Mouse (Mus musculus) retina, postnatal 1 day (tissue): ENCODE data around the gene Rrad.
"Not testable (repeated sequence)": the region's sequence is repeated elsewhere in the genome, so short reads cannot be mapped to it uniquely, and the experiment has no call there.

Source experiments
- DNase-seq: peaks from one replicate; pipeline ENCODE4 v3.0.0-alpha.2; 2012

Gene Rrad

DNA sequence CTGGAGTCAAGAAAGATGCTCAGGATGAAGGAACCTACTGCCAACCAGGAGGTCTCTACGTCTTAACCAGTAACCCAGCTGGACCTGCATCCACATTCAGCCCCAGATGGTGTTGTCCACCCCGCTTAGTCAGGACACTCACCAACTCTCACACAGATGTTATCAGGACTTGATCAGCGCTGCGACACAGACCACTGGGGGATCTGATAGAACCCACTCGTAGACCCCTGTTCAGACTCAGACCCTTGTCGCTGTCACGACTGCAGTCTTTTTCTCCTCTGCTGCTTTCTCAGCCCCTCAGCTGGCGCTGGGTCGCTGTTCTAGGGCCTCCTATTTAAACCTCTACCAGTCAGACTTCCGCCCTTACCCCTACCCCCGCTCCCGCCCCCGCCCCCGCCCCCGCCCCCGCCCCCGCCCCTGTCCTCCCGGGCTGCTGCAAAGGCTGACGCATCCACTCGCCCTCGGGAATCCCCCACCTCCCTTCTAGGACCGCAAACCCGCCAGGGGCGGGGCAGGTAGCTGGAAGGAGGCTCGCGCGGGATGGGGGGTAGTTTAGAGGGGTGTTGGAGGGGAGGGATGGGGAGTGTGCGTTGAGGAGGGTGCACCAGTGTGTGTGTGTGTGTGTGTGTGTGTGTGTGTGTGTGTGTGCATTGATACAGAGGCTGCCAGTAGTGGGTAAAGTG lies at the start of gene Rrad:
Gene Rrad, minus strand, starts transcription at position 347 of the 683 bp plus-strand sequence.
- peak; percentile 77 for DNase-seq

DNA sequence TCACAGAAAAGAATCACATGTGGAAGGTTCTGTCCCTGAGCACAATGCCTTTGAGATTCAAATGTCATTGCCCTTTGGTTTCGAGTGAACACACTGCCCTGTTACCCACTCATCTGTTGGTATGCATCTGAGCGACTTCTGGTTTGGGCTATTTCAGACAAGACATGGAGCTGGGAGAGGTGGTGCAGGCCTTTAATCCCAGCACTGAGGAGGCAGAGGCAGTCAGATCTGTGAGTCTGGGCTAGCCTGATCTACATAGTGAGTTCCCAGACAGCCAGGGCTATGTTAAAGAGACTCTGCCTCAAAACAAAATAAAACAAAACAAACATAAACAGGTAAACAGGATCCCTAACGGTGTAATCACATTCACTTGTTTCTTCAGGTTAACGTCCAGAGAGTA lies 24.5 kb upstream of the Rrad start:
- DNase-seq: no peak

DNA sequence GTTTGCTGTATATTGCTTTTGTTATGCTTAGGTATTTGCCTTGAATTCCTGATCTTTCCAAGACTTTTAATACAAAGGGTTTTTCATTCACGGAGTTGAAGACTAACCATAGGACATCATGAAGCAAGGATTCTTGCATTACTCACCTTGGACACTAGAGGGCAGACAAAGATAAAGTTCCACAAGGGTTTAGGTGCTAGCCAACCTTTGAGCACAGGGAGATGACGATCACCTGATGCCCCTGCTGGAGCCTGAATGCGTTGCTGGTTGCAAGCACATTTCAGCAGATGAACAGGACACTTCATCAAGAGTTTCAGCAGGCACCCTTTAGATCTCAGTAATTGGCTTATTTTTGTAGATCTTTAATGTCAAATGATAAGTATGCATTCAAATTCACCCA lies 23.9 kb upstream of the Rrad start:
- peak; percentile 91 for DNase-seq

DNA sequence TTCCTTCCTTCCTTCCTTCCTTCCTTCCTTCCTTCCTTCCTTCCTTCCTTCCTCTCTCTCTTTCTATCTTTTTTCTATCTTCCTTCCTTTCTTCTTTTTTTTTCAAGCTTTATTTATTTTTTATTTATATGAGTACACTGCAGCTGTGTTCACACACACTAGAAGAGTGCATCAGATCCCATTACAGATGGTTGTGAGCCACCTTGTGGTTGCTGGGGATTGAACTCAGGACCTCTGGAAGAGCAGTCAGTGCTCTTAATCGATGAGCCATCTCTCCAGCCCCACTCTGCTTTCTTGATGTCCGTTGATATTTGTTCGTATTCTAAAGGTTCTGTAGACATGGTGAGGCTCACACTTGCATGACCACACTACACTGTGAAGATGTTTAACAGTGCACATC lies 13.1 kb upstream of the Rrad start:
- not testable (repeated sequence) for DNase-seq

DNA sequence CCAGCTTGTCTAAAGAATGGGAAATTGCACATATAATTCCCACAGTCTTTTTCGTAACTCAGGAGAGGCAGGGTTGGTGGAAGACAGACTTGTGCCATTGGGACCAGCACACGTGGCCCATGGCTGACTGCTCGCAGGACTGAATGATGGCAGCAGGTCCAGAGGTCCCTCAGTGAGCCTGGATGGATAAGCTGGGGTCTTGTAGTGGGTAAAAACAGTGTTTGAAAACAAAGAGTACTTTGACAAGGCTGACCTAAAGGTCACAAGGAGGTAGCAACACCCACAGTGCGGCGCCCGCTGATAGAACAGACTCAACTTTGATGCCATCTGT lies 11.2 kb upstream of the Rrad start:
- no peak for DNase-seq

DNA sequence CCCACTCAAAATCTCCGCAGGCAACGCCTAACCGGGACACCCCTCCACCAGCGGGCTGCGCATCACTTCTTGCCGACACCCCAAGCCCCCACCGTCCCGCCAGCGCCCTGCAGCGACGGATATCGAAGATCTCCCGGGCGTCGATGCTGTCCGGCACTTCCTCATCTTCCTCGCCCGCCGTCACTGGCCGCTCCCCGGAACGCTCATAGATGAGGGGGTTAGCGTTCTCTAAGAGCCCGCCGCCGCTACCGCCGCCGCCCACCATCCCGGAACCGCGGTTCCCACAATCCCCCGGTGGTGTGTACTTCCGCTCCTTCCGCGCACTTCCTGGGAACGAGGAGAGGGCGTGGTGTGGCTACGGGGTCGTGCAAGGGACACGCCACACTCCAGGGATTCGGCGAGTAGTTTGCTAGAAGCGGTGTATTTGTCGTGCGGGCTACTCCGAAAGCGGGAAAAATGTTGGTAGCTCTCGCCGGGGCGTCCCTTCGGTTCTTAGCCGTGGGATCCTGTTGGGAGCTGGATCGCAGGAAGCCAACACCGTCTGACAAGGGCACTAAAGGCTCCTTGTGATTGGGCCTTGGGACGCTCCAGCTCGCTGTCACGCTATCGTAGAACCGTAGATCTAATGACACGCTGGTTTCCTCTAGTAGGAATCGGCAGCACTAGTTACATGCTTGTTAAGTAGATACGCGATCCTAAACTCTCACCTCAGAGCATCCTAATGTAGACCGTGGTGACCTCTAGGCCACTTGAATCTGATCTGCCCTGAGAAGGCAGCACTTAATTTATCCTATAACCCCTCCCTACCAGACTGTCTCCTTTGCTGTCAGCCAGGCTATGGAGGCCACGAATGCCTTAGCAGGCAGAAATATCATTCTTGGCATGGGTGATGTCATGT lies 10.5 kb upstream of the Rrad start, which contains the start of gene Ciao2b:
Gene Ciao2b, minus strand, starts transcription at position 540 of the 898 bp plus-strand sequence.
- peak; percentile 95 for DNase-seq

DNA sequence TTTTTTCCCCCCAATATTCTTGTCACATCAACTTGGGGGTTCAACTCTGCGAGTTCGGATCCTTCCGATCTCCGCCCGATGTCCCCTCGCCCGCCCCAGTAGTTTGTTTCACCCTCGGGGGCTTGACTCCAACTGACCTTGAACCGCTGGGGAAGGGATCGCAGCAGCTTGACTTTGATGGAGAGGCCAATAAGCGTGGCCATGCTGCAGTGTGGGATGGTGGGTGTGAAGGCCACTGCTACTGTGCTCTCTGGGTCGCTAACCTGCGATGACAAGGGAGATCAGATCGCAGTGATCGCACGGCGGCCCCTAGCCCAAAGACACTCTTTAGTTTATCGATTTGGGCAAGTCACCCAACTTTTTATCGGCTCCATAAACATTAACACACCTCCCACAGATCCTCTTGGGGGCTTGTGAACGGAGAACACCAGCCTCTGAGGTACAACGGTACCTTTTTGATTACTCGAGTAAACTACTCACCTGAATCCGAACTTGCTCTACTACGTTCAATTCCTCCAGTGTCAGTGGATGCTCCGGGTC lies 9.8 kb upstream of the Rrad start:
- DNase-seq: no peak

DNA sequence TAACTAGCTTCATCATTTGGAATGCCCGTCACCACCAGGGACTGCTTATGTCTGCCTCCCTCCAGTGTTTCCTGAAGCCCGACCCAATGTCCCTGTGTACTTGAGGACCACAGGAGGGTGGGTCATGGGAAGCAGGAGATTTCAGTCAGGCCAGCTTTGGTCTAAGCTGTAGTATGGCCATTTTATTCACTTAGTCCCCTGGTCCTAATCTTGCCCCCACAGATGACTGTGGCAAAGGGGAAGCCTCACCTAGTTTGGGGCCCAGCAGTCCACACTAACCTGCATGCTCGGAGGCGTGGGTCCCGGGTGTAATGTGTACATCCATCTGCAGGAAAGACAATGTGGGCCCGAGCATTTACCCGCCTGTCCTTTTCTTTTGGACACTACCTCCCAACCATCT lies 9.1 kb upstream of the Rrad start:
- DNase-seq: no peak

DNA sequence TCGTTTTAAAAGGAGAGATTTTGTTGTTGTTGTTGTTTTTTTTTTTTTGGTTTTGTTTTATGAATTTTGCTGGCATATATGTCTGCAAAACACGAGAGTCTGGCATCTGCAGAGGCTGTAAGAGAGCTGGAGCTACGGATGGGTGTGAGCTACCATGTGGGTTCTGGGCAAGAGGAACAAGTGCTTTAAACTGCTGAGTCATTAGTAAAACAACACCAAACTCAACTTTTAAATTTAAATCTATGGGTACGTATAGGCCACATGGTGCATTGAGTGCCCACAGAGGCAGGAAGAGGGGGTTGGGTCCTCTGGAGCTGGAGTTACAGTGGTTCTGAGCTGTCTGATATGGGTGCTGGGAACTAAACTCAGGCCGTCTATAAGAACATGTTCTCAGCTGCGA lies 6.9 kb upstream of the Rrad start:
- no peak for DNase-seq

DNA sequence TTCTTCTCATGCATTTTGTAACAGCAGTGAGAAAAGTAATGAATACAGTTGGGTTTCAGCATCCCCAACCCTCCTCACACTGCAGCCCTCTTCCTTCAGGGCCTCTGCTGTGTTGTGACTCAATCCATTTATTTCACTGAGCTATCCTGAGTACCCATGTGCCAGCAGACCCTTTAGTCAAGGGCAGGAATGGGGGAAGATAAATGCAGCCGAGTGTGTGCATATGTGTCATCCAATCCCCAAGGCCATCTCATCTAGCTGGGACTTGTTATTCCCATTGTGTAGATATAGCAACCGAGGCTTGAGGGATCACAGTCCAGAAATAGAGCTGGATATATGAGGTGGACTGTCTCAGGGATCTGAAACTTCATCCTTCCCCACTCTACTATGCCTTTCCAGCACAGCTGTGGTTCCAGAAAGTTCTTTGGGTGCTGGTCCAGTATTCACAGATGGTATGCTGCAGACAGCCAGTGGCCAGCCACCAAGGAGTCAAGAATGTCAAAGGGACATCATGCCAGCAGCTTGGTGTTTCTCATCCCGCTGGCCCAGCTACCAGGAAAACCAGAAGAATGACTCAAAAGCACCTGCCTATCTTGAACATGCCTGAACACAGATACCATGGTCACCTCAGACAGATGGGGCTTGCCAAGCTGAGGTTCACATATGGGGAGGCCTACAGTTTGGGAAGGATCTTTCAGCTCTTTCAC lies 4.0 kb upstream of the Rrad start:
- no peak for DNase-seq

DNA sequence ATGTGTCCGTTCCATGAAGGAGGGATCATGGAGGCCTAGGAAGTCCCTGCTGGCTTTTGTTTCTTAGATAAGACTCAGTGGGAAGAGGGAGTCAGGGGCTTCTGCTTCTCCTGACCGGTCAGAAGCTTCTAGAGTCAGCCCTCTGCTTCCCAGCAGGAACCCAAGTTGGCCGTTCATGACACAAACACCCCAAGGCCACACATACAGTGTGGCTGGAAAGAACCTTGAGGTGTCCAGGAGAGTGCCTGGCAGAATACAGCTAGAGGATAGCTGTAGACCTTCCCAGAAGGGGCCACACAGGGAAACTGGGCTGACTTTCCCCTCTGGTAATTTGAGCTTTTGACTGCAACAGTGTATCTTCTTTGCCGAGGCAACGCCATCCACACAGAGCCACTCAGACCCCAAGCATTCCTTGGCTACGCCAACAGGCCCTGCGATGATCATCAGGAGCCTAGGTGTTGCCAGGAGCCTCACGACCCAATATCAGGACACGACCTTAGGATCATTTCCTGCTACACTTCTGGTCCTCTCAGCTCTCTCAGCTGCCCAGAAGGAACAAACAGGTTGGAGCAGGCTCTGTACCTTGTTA lies 2.1 kb upstream of the Rrad start:
- DNase-seq: no peak

DNA sequence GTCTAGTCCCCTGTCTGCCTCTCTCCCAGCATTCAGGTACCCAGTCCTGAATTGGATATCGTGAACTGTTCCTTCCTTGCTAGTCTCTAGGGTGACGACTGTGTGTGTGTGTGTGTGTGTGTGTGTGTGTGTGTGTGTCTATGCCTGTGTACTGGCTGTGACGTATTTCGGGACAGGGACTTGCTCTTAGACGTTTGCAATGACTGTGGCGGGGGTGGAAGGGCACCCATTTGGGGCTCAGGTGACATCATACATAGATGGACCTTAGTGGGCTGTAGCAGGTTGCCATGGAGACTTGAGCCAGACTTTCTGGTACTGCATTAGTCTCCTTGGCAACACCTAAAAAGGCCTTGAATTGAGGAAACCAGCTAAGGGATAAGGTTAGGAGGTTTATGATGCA lies 1.4 kb upstream of the Rrad start:
- DNase-seq: no peak

DNA sequence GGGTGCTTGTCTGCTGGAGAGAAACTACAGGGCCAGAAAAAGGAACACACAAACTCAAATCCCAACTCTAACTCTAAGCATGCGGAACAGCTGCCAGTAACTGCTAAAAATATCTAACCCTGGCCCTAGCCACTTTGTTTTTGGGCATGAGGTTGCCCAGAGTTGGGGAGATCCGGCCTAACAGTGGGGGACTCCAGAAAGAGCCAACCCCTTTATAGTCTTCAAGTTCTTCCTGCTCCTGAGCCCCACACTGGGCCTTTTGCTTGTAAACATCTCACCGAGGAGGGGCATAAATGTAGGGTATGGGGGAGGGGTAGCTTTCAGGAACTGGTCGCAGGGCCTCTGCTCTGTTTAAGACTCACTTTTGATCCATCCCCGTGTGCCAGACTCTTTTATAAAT lies 848 bp upstream of the Rrad start:
- DNase-seq: no peak

DNA sequence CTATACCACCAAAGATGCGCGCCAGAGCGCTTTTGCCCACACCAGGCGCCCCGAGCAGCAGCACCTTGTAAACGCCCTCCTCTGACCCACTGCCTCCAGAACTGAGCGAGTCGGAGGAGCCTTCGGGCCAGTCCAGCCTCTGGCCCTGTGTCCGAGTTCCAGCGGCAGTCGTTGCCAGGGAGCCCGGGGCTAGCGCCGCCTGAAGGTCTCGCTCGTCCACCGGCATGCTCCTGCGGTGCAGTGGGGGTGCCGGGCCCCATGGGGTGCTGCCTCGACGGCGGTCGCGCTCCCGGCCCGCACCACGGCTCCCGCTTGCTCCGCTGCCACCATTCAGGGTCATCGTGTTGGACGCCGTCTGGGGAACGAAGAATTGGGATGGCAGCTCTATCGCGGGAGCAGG lies 553 bp downstream of the Rrad start:
- DNase-seq: peak; percentile 39

DNA sequence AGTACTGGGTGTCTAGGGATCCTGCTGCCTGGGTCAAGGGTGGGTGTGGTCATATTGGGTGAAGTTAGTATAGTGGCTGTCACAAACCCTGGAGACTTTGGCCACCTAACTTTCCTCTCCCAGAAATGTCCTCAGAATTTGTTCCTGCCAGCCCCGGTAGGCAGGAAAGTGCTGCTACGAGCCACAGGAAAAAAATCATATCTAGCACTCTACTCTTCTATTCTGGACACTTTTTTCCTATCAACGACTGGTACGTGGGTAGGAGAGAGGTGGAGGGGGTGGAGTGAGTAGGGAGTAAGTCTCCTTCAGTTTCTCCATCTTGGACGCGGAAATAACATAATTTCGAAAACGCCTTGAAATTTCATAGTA lies 1.0 kb downstream of the Rrad start:
- no peak for DNase-seq

DNA sequence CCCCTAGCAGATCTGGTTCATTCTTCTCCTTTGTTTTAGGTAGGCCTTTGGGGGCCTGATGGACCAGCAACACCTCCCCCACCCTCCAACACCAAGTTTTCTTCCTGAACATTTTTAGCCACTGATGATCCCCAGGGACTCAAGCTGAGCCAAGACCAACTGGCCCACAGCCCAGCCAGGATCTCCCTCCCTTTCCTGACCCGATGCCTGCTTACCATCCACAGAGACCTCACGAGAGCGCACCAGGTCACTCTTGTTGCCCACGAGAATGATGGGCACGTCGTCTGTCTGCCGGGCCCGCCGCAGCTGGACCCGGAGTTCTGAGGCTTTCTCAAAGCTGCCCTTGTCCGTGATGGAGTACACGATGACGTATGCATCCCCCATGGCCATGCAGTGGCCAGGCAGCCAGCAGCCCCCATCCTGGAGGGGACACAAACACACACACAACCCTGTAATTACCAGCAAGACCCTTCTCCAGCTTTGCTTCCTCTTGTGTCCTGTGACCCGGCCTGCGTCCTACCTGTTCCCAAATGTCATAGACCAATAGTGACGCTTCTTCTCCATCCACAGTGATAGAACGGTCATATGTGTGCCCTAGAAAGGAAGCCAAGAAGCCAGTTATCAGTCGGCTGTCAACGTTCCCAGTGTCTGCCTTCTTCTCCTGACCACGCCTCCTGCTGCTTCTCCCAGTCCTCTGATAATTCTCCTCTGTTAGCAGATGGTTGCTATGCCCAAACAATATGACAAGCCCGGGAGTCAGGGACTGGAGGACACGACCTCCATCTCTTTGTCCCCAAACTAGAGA lies 1.6 kb downstream of the Rrad start:
- no peak for DNase-seq

DNA sequence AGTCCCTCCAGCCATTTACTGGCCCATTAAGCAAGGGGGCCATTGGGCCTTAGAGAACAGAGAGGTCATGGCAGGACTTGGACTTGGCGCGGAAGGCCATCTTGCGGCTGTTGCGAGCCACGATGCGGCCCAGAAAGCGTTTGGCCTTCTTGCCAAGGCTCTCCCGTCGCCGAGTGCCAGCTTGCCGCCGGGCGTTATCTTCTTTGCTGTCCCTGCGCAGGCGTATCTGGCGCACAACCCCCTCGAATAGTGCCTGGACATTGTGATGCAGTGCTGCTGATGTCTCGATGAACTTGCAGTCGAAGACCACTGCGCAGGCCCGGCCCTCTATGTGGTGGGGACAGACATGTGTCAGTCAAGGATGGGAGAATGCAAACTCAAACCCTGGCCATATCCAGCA lies 2.7 kb downstream of the Rrad start:
- DNase-seq: no peak

DNA sequence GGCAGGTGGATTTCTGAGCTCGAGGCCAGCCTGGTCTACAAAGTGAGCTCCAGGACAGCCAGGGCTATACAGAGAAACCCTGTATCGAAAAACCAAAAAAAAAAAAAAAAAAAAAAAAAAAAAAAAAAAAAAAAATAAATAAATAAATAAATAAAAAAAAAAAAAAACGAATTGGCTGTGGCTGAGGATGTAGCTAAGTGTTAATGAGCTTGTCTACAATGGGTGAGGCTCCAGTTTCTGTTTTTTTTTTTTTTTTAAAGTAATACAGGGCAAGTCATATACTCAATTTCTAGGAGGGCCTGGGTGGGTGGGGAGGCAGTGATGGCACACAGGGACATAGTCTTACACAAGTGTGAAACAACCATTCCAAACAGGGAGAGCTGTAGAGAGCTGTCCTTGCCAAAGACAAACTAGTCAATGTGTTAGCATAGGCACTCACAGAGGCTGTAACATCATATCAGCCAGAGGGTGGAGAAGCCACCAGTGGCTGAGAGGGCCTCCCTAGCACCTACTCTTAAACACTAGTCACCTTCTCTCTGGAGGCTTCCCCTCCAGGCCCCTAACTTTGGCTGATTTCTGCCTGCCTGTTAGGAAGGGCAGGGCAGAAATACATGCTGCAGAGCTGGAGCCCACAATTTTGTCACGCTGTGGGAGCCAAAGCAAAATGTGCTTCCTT lies 3.9 kb downstream of the Rrad start:
- DNase-seq: no peak

DNA sequence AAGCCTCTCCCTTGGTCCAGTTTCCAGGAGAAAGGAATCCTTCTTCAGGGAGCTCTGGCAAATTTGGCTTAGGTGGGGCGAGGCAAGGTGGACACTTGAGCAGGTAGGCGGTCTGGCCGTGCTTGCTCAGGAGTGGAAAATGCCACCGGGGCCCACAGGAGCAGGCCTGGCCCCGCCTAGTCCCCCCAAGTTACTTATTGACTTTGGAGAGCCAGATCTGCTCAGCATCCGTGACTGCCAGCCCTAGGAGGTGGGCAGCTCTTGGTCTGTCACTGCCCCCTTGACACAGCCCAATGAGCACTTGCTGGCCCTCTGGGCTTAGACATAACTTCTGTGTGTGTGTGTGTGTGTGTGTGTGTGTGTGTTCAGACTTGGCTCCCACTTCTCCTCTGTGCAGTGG lies 7.0 kb downstream of the Rrad start, which contains the start of gene Cdh16:
Gene Cdh16, minus strand, starts transcription at position 236 of the 400 bp plus-strand sequence.
- no peak for DNase-seq

DNA sequence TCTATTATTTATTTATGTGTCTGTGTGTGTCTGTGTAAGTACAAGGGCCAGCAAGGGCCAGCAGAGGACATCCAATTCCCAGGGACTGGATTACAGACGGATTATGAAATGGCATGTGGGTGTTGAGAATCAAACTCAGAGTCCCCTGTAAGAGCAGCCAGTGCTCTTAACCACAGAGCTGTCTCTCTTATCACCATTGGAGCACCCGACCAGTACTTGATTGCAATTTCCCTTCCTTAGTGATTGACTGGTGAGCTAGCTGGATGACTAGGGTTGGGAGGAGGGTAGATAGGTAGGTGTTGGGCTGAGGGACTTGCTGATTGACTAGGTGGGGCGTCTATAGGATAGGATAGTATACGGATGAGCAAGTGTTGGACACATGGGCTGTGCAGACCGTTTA lies 10.4 kb downstream of the Rrad start:
- no peak for DNase-seq

DNA sequence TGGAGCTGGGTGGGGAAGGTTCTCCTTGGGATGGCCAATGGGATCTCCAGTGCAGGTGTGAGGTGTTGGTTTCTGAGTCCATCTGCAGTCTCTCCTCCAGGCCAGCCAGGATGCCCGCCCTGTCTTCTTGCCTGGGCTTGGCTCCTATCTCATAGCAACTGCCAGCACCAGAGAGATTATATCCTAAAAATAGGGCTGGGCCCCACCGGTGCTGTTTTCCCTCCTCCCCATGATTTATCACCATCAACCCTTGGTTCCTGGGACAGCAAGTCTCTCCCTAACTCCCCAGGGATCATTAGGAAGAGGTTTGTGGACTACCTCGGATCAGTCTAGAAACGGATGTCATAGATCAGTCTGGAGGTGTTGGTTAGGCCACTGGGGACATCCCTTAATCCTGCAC lies 18.0 kb downstream of the Rrad start:
- no peak for DNase-seq

DNA sequence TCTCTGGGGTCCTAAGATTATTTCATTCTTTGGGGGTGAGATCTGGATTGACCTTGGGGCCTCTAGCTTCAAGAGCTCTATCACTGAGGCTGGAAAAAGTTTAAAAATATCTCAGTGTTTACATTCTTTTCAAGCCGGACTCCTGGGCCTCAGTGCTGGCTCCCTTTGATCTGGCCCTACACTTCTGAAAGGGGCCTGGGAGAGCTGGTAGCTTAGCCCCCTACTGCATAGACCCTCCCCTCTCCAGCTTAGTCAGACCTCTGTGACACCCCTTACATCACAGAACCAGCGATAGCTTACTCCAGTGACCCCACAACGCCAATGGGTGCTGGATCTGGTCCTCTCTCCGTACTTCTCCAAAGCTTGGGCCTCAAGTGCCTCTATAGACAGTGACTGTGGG lies 19.5 kb downstream of the Rrad start:
- DNase-seq: no peak
